Mouse (Mus musculus): ENCODE results near the gene Ascl4. TPM values are rescaled to one million over a fixed set of nuclear protein-coding genes. Genes with fewer than 3 reads are reported as not detected.

Ascl4 gene
- total and polyA plus RNA-seq, 2 experiments from 2014 or later, result not detected

DNA sequence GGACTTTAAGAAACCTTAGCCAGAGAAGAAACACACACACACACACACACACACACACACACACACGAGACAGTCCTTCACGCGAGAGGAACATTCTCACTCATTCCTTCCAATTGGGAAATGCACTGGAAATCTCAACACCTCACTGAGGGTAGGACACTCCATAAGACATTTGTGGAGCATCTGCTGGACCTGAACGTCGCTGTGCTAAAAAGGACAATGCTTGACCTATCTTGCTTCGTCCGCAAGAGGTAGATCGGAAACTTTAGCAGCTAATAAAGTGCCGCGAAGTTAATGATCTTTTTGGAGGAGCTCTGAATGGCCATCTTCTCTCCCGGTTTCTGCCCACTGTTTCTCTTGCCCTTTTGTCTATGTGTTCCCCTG, 1.7 kb downstream of the Ascl4 start:
- Histone ChIP-seq H3K27me3 (ENCODE audit: control insufficient read depth, insufficient read depth, low read length) (peaks cover 20% of the 10 kb centered on the region), H3K36me3 (replicated peaks; ENCODE audit: control insufficient read depth, insufficient read depth, low read length) (no peaks in the 10 kb centered on the region), H3K4me3 (ENCODE audit: low read depth, low read length) (peak overlapping the region; percentile 56; the same call in 1 of the 2 replicates), H3K27ac (ENCODE audit: low read depth) (no peak overlapping the region), H3K4me1 (ENCODE audit: control insufficient read depth, insufficient read depth) (peaks cover 12% of the 10 kb centered on the region; the same call in 1 of the 2 replicates), H3K4me2 (ENCODE audit: low read depth, low read length) (peak overlapping the region; percentile 92; the same call in 1 of the 2 replicates), H3K9me3 (replicated peaks; ENCODE audit: control insufficient read depth, low read length) (no peaks in the 10 kb centered on the region), H3K9ac (replicated peaks; ENCODE audit: low read depth, low read length) (no peak overlapping the region)
- ATAC-seq (ENCODE audit: insufficient read depth, low read depth) (no peak), DNase-seq (ENCODE audit: low spot score) (no peak)
- no peak for TF ChIP-seq CTCF (IDR thresholded peaks at IDR 0.05; ENCODE audit: low read depth)
- no peak for TF ChIP-seq EP300 (IDR thresholded peaks at IDR 0.05; ENCODE audit: low read depth)
- 52% methylated on average over 11 of the region's 11 CpGs for WGBS

DNA sequence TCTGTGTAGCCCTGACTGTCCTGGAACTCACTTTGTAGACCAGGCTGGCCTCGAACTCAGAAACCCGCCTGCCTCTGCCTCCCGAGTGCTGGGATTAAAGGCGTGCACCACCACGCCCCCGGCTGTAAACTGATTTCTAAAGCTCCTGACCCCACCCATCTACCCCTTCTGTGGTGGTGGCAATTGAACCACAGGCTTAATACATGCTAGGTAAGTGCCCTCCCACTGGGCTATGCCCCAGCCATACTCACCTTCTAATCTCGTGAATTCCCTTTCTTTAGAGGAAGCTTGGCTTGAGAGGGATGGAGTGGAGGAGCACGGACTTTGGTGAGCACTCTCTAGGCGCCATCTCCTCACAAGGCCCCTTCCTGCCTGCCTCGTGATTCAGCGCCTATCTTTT, 2.5 kb downstream of the Ascl4 start:
- 88% methylated on average over 11 of the region's 11 CpGs for WGBS
- no peak overlapping the region for H3K4me2 ChIP-seq (ENCODE audit: low read depth, low read length)
- TF ChIP-seq CTCF (IDR thresholded peaks at IDR 0.05; ENCODE audit: low read depth) (no peak), EP300 (IDR thresholded peaks at IDR 0.05; ENCODE audit: low read depth) (no peak)
- H3K36me3 ChIP-seq (replicated peaks; ENCODE audit: control insufficient read depth, insufficient read depth, low read length), result no peaks in the 10 kb centered on the region
- ATAC-seq (ENCODE audit: insufficient read depth, low read depth), result no peak
- no peaks in the 10 kb centered on the region for H3K9me3 ChIP-seq (replicated peaks; ENCODE audit: control insufficient read depth, low read length)
- H3K4me3 ChIP-seq (ENCODE audit: low read depth, low read length), result no peak overlapping the region
- H3K27ac ChIP-seq (ENCODE audit: low read depth), result no peak overlapping the region
- H3K4me1 ChIP-seq (ENCODE audit: control insufficient read depth, insufficient read depth), result peaks cover 12% of the 10 kb centered on the region; the same call in 1 of the 2 replicates
- no peak overlapping the region for H3K9ac ChIP-seq (replicated peaks; ENCODE audit: low read depth, low read length)
- H3K27me3 ChIP-seq (ENCODE audit: control insufficient read depth, insufficient read depth, low read length), result peaks cover 20% of the 10 kb centered on the region
- DNase-seq (ENCODE audit: low spot score), result no peak

DNA sequence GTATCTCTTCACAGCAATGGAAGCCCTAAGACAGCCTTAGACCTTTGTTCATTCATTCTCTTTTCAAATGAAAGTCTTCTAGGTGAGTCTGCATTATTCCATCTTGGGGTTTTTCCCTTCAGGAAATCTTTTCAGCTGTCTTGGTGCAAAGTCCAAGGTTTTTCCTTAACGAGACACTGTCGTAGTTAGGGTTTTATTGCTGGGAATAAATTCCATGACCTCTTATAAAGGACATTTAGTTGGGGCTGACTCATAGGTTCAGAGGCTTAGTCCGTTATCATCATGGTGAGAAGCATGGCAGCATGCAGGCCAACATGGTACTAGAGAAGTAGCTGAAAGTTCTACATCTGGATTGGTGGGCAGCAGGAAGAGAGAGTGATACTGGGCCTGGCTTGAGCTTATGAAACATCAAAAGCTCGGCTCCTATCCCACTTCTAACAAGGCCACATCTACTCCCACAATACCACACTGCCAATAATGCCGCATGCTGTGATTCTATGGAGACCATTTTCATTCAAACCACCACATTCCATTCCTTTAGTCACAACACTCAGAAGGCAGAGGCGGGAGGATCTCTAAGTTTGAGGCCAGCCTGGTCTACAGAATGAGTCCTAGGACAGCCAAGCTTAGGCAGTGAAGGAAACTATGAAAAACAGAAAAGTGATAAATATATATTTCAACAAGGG, 8.9 kb downstream of the Ascl4 start:
- H3K4me1 ChIP-seq (ENCODE audit: control insufficient read depth, insufficient read depth), result no peaks in the 10 kb centered on the region
- H3K27me3 ChIP-seq (ENCODE audit: control insufficient read depth, insufficient read depth, low read length), result no peaks in the 10 kb centered on the region
- ATAC-seq (ENCODE audit: insufficient read depth, low read depth), result no peak
- DNase-seq (ENCODE audit: low spot score), result no peak
- no peak overlapping the region for H3K4me3 ChIP-seq (ENCODE audit: low read depth, low read length)
- no peak overlapping the region for H3K27ac ChIP-seq (ENCODE audit: low read depth)
- H3K36me3 ChIP-seq (replicated peaks; ENCODE audit: control insufficient read depth, insufficient read depth, low read length), result peaks cover 52% of the 10 kb centered on the region
- H3K9me3 ChIP-seq (replicated peaks; ENCODE audit: control insufficient read depth, low read length), result no peaks in the 10 kb centered on the region
- H3K9ac ChIP-seq (replicated peaks; ENCODE audit: low read depth, low read length), result no peak overlapping the region
- H3K4me2 ChIP-seq (ENCODE audit: low read depth, low read length), result no peak overlapping the region
- TF ChIP-seq EP300 (IDR thresholded peaks at IDR 0.05; ENCODE audit: low read depth), result no peak
- TF ChIP-seq CTCF (IDR thresholded peaks at IDR 0.05; ENCODE audit: low read depth), result no peak
- 92% methylated on average over 6 of the region's 6 CpGs for WGBS

DNA sequence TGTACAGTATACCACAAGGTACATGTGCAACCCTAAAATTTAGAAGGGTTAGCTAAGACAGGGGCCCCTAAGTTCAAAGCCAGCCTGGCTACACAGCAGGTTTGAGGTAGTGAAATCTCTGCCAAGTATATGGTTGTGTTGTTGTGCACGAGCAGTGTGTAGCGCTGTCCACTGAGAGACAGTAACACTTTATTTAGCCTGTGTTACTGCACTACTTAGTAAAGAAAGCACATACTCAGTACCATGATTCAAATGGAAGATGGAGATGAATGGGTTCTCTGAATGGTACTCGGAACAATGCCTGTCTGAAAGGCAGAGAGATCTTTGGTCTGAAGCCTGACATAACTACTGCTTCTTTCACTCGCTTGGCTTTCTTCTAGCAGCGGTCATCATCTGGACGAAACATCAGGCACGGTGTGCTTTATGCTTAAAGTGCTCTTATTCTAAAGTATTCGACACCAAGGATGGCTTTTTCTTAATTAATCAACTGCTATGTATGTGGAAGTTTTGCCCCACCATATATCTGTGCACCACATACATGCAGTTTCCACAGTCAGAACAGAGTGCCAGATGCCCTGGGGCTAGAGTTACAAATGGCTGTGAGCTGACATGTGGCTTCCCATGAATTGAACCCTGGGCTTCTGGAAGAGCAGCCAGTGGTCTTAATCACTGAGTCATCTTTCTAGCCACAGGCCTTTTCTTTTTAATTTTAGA, 21.2 kb downstream of the Ascl4 start:
- WGBS, result 95% methylated on average over 8 of the region's 8 CpGs
- DNase-seq (ENCODE audit: low spot score) (no peak), ATAC-seq (ENCODE audit: insufficient read depth, low read depth) (no peak)
- Histone ChIP-seq H3K9ac (replicated peaks; ENCODE audit: low read depth, low read length) (no peak overlapping the region), H3K9me3 (replicated peaks; ENCODE audit: control insufficient read depth, low read length) (no peaks in the 10 kb centered on the region), H3K4me2 (ENCODE audit: low read depth, low read length) (no peak overlapping the region), H3K4me1 (ENCODE audit: control insufficient read depth, insufficient read depth) (no peaks in the 10 kb centered on the region), H3K36me3 (replicated peaks; ENCODE audit: control insufficient read depth, insufficient read depth, low read length) (peaks cover 82% of the 10 kb centered on the region), H3K27ac (ENCODE audit: low read depth) (no peak overlapping the region), H3K27me3 (ENCODE audit: control insufficient read depth, insufficient read depth, low read length) (no peaks in the 10 kb centered on the region), H3K4me3 (ENCODE audit: low read depth, low read length) (no peak overlapping the region)
- TF ChIP-seq EP300 (IDR thresholded peaks at IDR 0.05; ENCODE audit: low read depth) (no peak), CTCF (IDR thresholded peaks at IDR 0.05; ENCODE audit: low read depth) (no peak)

DNA sequence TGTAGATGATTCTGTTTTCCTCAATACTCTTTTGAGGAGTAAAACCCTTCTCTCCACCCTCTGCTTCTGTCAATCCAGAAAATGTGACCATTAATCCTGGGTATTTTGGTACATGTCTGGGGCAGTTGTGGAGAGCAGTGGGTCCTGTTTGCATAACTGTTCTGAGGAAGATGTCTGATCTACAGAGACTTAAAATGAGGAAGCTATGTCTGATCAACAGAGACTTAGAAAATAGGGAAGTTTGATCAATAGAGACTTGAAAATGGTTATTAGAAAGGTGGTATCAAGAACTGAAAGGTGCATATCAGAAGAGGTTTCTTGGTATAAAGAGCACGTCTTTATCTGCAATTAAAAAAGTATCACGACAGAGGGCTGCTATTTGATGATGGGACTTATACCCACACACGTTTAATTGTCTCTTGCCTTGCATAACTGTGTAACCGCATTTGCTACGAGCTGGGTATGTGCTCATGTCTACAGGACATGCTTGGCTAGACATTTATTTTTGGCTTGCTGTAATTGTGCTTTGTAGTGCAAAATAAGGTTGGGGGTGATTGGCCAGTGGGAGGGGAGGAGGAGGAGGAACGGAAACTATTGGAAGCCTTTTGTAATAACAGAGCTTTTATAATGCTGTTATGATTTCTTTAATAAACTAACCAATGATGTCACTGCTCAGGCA, 24.4 kb downstream of the Ascl4 start:
- no peak overlapping the region for H3K4me2 ChIP-seq (ENCODE audit: low read depth, low read length)
- H3K27ac ChIP-seq (ENCODE audit: low read depth), result no peak overlapping the region
- no peak for ATAC-seq (ENCODE audit: insufficient read depth, low read depth)
- WGBS, result 76% methylated on average over 6 of the region's 6 CpGs
- TF ChIP-seq CTCF (IDR thresholded peaks at IDR 0.05; ENCODE audit: low read depth), result no peak
- TF ChIP-seq EP300 (IDR thresholded peaks at IDR 0.05; ENCODE audit: low read depth), result no peak
- H3K27me3 ChIP-seq (ENCODE audit: control insufficient read depth, insufficient read depth, low read length), result no peaks in the 10 kb centered on the region
- no peak overlapping the region for H3K4me3 ChIP-seq (ENCODE audit: low read depth, low read length)
- no peaks in the 10 kb centered on the region for H3K9me3 ChIP-seq (replicated peaks; ENCODE audit: control insufficient read depth, low read length)
- no peak for DNase-seq (ENCODE audit: low spot score)
- H3K36me3 ChIP-seq (replicated peaks; ENCODE audit: control insufficient read depth, insufficient read depth, low read length), result peaks cover 63% of the 10 kb centered on the region
- H3K4me1 ChIP-seq (ENCODE audit: control insufficient read depth, insufficient read depth), result peaks cover 4% of the 10 kb centered on the region; the same call in 1 of the 2 replicates
- H3K9ac ChIP-seq (replicated peaks; ENCODE audit: low read depth, low read length), result no peak overlapping the region
